Mouse (Mus musculus) G1E (cell line): ENCODE results near the gene Trim80. TPM values are rescaled to one million over a fixed set of nuclear protein-coding genes. Genes with fewer than 3 reads are reported as not detected.
A peak's percentile ranks its signal among the peaks of the same experiment; 100 is the strongest.

ENCODE experiments used
- ATAC-seq: 2 replicates; pipeline ENCODE4 v1.8.0; 2016; ENCODE audit warnings: mild to moderate bottlenecking; ENCODE audit not compliant: insufficient number of reproducible peaks, poor library complexity, low FRiP score, severe bottlenecking; ENCODE audit errors: extremely low read depth
- DNase-seq: peaks from one replicate; pipeline ENCODE4 v3.0.0; 2012; ENCODE audit warnings: low spot score
- H3K27me3 ChIP-seq: 2 replicates; pipeline ENCODE4 v1.6.1; 2012; ENCODE audit warnings: mild to moderate bottlenecking, low read length, inconsistent platforms; ENCODE audit not compliant: insufficient read depth
- H3K36me3 ChIP-seq: replicated peaks from 2 replicates; pipeline ENCODE3; 2012; ENCODE audit warnings: mild to moderate bottlenecking, inconsistent platforms
- H3K4me1 ChIP-seq: 2 replicates; pipeline ENCODE4 v1.6.1; 2012; ENCODE audit warnings: low read depth, low read length, inconsistent platforms, mixed read lengths; ENCODE audit not compliant: insufficient read depth
- H3K4me3 ChIP-seq: 2 replicates; pipeline ENCODE4 v1.5.1; 2012; ENCODE audit warnings: low read depth, mild to moderate bottlenecking, inconsistent platforms, low read length, moderate library complexity, mixed read lengths
- H3K9me3 ChIP-seq: replicated peaks from 2 replicates; pipeline ENCODE4 v1.6.1; 2012; ENCODE audit warnings: inconsistent platforms
- CTCF ChIP-seq: IDR thresholded peaks from 2 replicates; pipeline ENCODE4 v1.5.1; 2012; ENCODE audit warnings: low read depth, low read length, inconsistent platforms, mixed read lengths
- GATA1 ChIP-seq: IDR thresholded peaks from 2 replicates; pipeline ENCODE4 v1.6.1; 2012; ENCODE audit warnings: borderline replicate concordance, low read length, inconsistent platforms, mixed read lengths
- GATA2 ChIP-seq: IDR thresholded peaks from 2 replicates; pipeline ENCODE4 v1.6.1; 2012; ENCODE audit warnings: low read depth, low read length, inconsistent platforms, borderline replicate concordance
- POLR2AphosphoS5 ChIP-seq: IDR thresholded peaks from 2 replicates; pipeline ENCODE4 v1.6.1; 2012; ENCODE audit warnings: low read depth, low read length, inconsistent platforms; ENCODE audit not compliant: insufficient replicate concordance
- TAL1 ChIP-seq: conservative IDR thresholded peaks from 2 replicates; pipeline ENCODE4 v1.6.1; 2012; ENCODE audit warnings: low read depth, low read length, inconsistent platforms, mixed read lengths
- polyA plus RNA-seq: library from polyadenylated mRNA; stranded (reverse); fragments of >175 nt; gene quantifications from 2 replicates; pipeline ENCODE4 v1.2.3, GENCODE M21; 2012
- total RNA-seq, 2 experiments: library from RNA; stranded (forward) in 1 of 2; stranded (reverse) in 1 of 2; fragments of 200-1000 nt in 1 of 2; fragments of >200 nt in 1 of 2; fragmentation: Nextera tagmentation in 1 of 2; gene quantifications; 2 replicates each; pipeline ENCODE4 v1.2.3; 2014 to 2017

Trim80 gene
- total and polyA plus RNA-seq, 3 experiments: not detected

- ATAC-seq (no peak), DNase-seq (no peak)
- Histone ChIP-seq H3K36me3 (peaks cover 49% of the 10 kb centered on the region), H3K9me3 (no peaks in the 10 kb centered on the region), H3K4me1 (peaks cover 40% of the 10 kb centered on the region), H3K27me3 (no peaks in the 10 kb centered on the region), H3K4me3 (no peak overlapping the region)
- TF ChIP-seq TAL1: no peak
- TF ChIP-seq GATA1: no peak
- no peak for TF ChIP-seq GATA2
- no peak for TF ChIP-seq POLR2AphosphoS5
- TF ChIP-seq CTCF: no peak
These were observed 38.1 kb downstream of the Trim80 start for GRCm38 (mm10) chr11:115478296-115478938.

- DNase-seq: no peak
- no peaks in the 10 kb centered on the region for H3K27me3 ChIP-seq
- TF ChIP-seq GATA2: no peak
- no peak for TF ChIP-seq GATA1
- TF ChIP-seq POLR2AphosphoS5: no peak
- no peak for TF ChIP-seq CTCF
- no peak for TF ChIP-seq TAL1
- H3K9me3 ChIP-seq: no peaks in the 10 kb centered on the region
- no peak for ATAC-seq
- H3K36me3 ChIP-seq: peaks cover 74% of the 10 kb centered on the region
- H3K4me3 ChIP-seq: no peak overlapping the region
- peaks cover 22% of the 10 kb centered on the region for H3K4me1 ChIP-seq
These were observed 41.4 kb downstream of the Trim80 start for GRCm38 (mm10) chr11:115481553-115482259.

- Histone ChIP-seq H3K36me3 (peaks cover 77% of the 10 kb centered on the region), H3K27me3 (no peaks in the 10 kb centered on the region), H3K9me3 (no peaks in the 10 kb centered on the region), H3K4me1 (peaks cover 14% of the 10 kb centered on the region), H3K4me3 (no peak overlapping the region)
- TF ChIP-seq TAL1 (no peak), CTCF (no peak), GATA2 (no peak), GATA1 (no peak), POLR2AphosphoS5 (no peak)
- ATAC-seq (no peak), DNase-seq (no peak)
These were observed 42.9 kb downstream of the Trim80 start for GRCm38 (mm10) chr11:115483278-115483677.

- H3K27me3 ChIP-seq: no peaks in the 10 kb centered on the region
- peaks cover 16% of the 10 kb centered on the region for H3K4me1 ChIP-seq
- H3K36me3 ChIP-seq: peaks cover 78% of the 10 kb centered on the region
- no peak overlapping the region for H3K4me3 ChIP-seq
- H3K9me3 ChIP-seq: no peaks in the 10 kb centered on the region
- DNase-seq: peak; percentile 55
- ATAC-seq: no peak
- TF ChIP-seq TAL1 (no peak), POLR2AphosphoS5 (no peak), CTCF (peak; percentile 94), GATA2 (no peak), GATA1 (no peak)
These were observed 43.4 kb downstream of the Trim80 start for GRCm38 (mm10) chr11:115483726-115484125.

DNA sequence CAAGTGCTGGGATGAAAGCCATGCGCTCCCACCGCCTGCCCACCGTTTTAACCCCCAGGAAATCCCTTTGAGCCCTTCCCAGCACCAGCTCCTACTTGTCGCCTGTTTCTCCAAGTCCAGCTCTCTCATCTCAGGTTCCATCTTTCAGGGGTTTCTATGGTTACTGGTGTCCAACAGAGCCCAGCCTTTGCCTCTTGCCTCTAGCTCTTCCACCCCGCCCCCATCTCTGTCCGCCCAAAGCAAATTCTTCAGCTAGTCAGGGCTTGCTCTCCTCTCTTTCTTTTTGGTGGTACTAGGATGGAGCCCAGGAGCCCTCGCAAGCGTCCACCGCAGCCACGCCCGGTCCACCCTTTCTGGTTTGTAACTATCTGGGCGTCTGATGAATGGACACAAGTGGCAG, 44.8 kb downstream of the Trim80 start:
- TF ChIP-seq GATA2 (no peak), POLR2AphosphoS5 (no peak), TAL1 (no peak), CTCF (no peak), GATA1 (no peak)
- Histone ChIP-seq H3K4me3 (no peak overlapping the region), H3K27me3 (no peaks in the 10 kb centered on the region), H3K36me3 (peaks cover 78% of the 10 kb centered on the region), H3K9me3 (no peaks in the 10 kb centered on the region), H3K4me1 (peaks cover 30% of the 10 kb centered on the region)
- DNase-seq: no peak
- no peak for ATAC-seq

- ATAC-seq (no peak), DNase-seq (no peak)
- TF ChIP-seq GATA1 (no peak), GATA2 (no peak), CTCF (no peak), POLR2AphosphoS5 (no peak), TAL1 (no peak)
- H3K27me3 ChIP-seq: no peaks in the 10 kb centered on the region
- peaks cover 60% of the 10 kb centered on the region for H3K36me3 ChIP-seq
- H3K4me3 ChIP-seq: peak overlapping the region; percentile 10; the same call in 1 of the 2 replicates
- H3K9me3 ChIP-seq: no peaks in the 10 kb centered on the region
- H3K4me1 ChIP-seq: peaks cover 50% of the 10 kb centered on the region
These were observed 48.3 kb downstream of the Trim80 start for GRCm38 (mm10) chr11:115488551-115489104.
